Mouse (Mus musculus) MEL (cell line): ENCODE measurements around the gene Gm49378.

Experiments
- BHLHE40 ChIP-seq: IDR thresholded peaks from 2 replicates; pipeline ENCODE4 v1.6.1; 2012; ENCODE audit warnings: low read depth, mild to moderate bottlenecking, inconsistent platforms, low read length, improper control_type of control experiment, borderline replicate concordance
- CTCF ChIP-seq, 3 experiments: IDR thresholded peaks in 2 of 3; conservative IDR thresholded peaks in 1 of 3; 2 replicates each; pipeline ENCODE4 v1.5.1; 2011 to 2012; ENCODE audit warnings: low read length in 3 of 3, low read depth in 2 of 3, mild to moderate bottlenecking in 2 of 3, improper control_type of control experiment in 1 of 3, inconsistent platforms in 1 of 3, mixed read lengths in 1 of 3, moderate library complexity in 1 of 3; ENCODE audit not compliant: control insufficient read depth in 1 of 3, insufficient read depth in 1 of 3, poor library complexity in 1 of 3, severe bottlenecking in 1 of 3
- ELF1 ChIP-seq: IDR thresholded peaks from 2 replicates; pipeline ENCODE4 v1.6.1; 2014; ENCODE audit warnings: low read depth, mild to moderate bottlenecking, inconsistent platforms, low read length, improper control_type of control experiment, moderate library complexity
- EP300 ChIP-seq, 2 experiments: IDR thresholded peaks; 2 replicates each; pipeline ENCODE4 v1.6.1; 2011; ENCODE audit warnings: improper control_type of control experiment in 2 of 2, low read length in 2 of 2, low read depth in 1 of 2, mild to moderate bottlenecking in 1 of 2
- ETS1 ChIP-seq: IDR thresholded peaks from 2 replicates; pipeline ENCODE4 v1.6.1; 2012; ENCODE audit warnings: low read depth, mild to moderate bottlenecking, inconsistent platforms, low read length, improper control_type of control experiment, moderate library complexity
- MAX ChIP-seq: IDR thresholded peaks from 2 replicates; pipeline ENCODE4 v1.6.1; 2011; ENCODE audit warnings: low read length, improper control_type of control experiment
- MAZ ChIP-seq: IDR thresholded peaks from 2 replicates; pipeline ENCODE4 v1.6.1; 2012; ENCODE audit warnings: low read depth, mild to moderate bottlenecking, inconsistent platforms, low read length, improper control_type of control experiment
- MYC ChIP-seq: IDR thresholded peaks from 2 replicates; pipeline ENCODE4 v1.6.1; 2011; ENCODE audit warnings: low read depth, mild to moderate bottlenecking, low read length, improper control_type of control experiment, moderate library complexity
- POLR2A ChIP-seq, 2 experiments: IDR thresholded peaks; 2 replicates each; pipeline ENCODE4 v1.6.1; 2011 to 2012; ENCODE audit warnings: low read length in 2 of 2, mild to moderate bottlenecking in 2 of 2, control low read depth in 1 of 2, improper control_type of control experiment in 1 of 2, low read depth in 1 of 2, moderate library complexity in 1 of 2; ENCODE audit not compliant: control insufficient read depth in 1 of 2, insufficient read depth in 1 of 2, poor library complexity in 1 of 2
- TBP ChIP-seq: IDR thresholded peaks from 2 replicates; pipeline ENCODE4 v1.8.0; 2011; ENCODE audit warnings: low read depth, low read length, improper control_type of control experiment
- USF1 ChIP-seq: IDR thresholded peaks from 2 replicates; pipeline ENCODE4 v1.6.1; 2014; ENCODE audit warnings: low read depth, mild to moderate bottlenecking, inconsistent platforms, low read length, improper control_type of control experiment, moderate library complexity
- ZMIZ1 ChIP-seq: IDR thresholded peaks from 2 replicates; pipeline ENCODE4 v1.6.1; 2012; ENCODE audit warnings: low read depth, mild to moderate bottlenecking, inconsistent platforms, low read length, improper control_type of control experiment, moderate library complexity
- ZNF384 ChIP-seq: IDR thresholded peaks from 2 replicates; pipeline ENCODE4 v1.6.1; 2012; ENCODE audit warnings: low read depth, mild to moderate bottlenecking, inconsistent platforms, low read length, improper control_type of control experiment

- TF ChIP-seq POLR2A (IDR thresholded peaks at IDR 0.05; ENCODE audit: control insufficient read depth in 1 of 2, insufficient read depth in 1 of 2, low read depth in 1 of 2, low read length in 2 of 2, poor library complexity in 1 of 2), result no peak
- TF ChIP-seq ETS1, result no peak
- no peak for TF ChIP-seq BHLHE40
- TF ChIP-seq USF1, result no peak
- no peak for TF ChIP-seq MAX
- no peak for TF ChIP-seq CTCF (IDR thresholded peaks at IDR 0.05 in 2 of 3, conservative IDR thresholded peaks at IDR 0.05 in 1 of 3; ENCODE audit: control insufficient read depth in 1 of 3, insufficient read depth in 1 of 3, low read depth in 2 of 3, low read length in 3 of 3, poor library complexity in 1 of 3, severe bottlenecking in 1 of 3)
- no peak for TF ChIP-seq MAZ
- TF ChIP-seq TBP, result no peak
- TF ChIP-seq ZMIZ1, result no peak
- TF ChIP-seq MYC, result no peak
- no peak for TF ChIP-seq EP300 (IDR thresholded peaks at IDR 0.05; ENCODE audit: low read depth in 1 of 2, low read length in 2 of 2)
- TF ChIP-seq ZNF384, result no peak
- TF ChIP-seq ELF1, result no peak
These were observed 3.6 kb upstream of the Gm49378 start for GRCm38 (mm10) chr14:55641291-55641690.
